In genomic region chr2:92359301-92359700, GRCm38 (mm10) we compare ENCODE assay signal across 22 mouse cellular contexts. TPM values are rescaled to one million over a fixed set of nuclear protein-coding genes. Genes with fewer than 3 reads are reported as not detected.
DNase-seq lines count a peak whose midpoint lies in the region; TF ChIP-seq lines count a peak whose summit lies in the region.
"Had no signal": no experiment of that assay in that cellular context is flagged by ENCODE, and none has a peak within 500 bp of the region (broad histone marks: within the 10 kb centered on the region; RNA-seq: fewer than 3 reads in every experiment).

No protein-coding gene starts in this region.

- H3K27me3 ChIP-seq in cerebellum, adult 2 months (ENCODE audit: control insufficient read depth, insufficient read depth, low read length): no peaks in the 10 kb centered on the region
- no peaks in the 10 kb centered on the region for H3K27me3 ChIP-seq in embryonic facial prominence, embryonic 10.5 days (replicated peaks; ENCODE audit: low read depth, poor library complexity, severe bottlenecking)
- H3K27me3 ChIP-seq in forebrain, embryonic 10.5 days (ENCODE audit: poor library complexity, severe bottlenecking): no peaks in the 10 kb centered on the region
- H3K27me3 ChIP-seq: embryonic facial prominence, embryonic 12.5 days; intestine, embryonic 15.5 days; limb, embryonic 12.5 days; liver, embryonic 13.5 days; neural tube, embryonic 15.5 days had no signal

- intact Hi-C loops in heart, postnatal 10 days (cut with DNase I): no loop called here
- intact Hi-C loops in heart, postnatal 36 days (cut with DNase I): no loop called here

- H3K4me3 ChIP-seq in cerebellum, adult 2 months (replicated peaks; ENCODE audit: insufficient read depth, low read depth, low read length): no peak overlapping the region
- H3K4me3 ChIP-seq in embryonic facial prominence, embryonic 10.5 days: no peak overlapping the region
- no peak overlapping the region for H3K4me3 ChIP-seq in lung, adult 2 months (replicated peaks; ENCODE audit: extremely low read depth, low read depth, low read length)
- H3K4me3 ChIP-seq in forebrain, embryonic 10.5 days: no peak overlapping the region
- H3K4me3 ChIP-seq: embryonic facial prominence, embryonic 12.5 days; gastrocnemius, adult 2 months; heart, adult 2 months; hindbrain, embryonic 10.5 days; intestine, embryonic 15.5 days; limb, embryonic 12.5 days; liver, embryonic 13.5 days; myocyte; neural tube, embryonic 15.5 days had no signal

- peaks cover 91% of the 10 kb centered on the region for H3K36me3 ChIP-seq in embryonic facial prominence, embryonic 10.5 days (replicated peaks)
- H3K36me3 ChIP-seq in forebrain, embryonic 10.5 days (replicated peaks): peaks cover 87% of the 10 kb centered on the region

- peak; percentile 25 to 35 for DNase-seq in cerebellum, adult 2 months
- no peak for DNase-seq in cerebellum, adult 11 months
- DNase-seq in heart, postnatal 10 days: peak; percentile 14 to 32
- no peak for DNase-seq in heart, postnatal 36 days
- DNase-seq in embryonic facial prominence, embryonic 10.5 days (ENCODE audit: low spot score): peak; percentile 4
- peak; percentile 36 for DNase-seq in lung, adult 2 months
- no peak for DNase-seq in forebrain, embryonic 10.5 days (ENCODE audit: extremely low spot score, low spot score)
- no peak for DNase-seq in frontal cortex, postnatal 36 days (ENCODE audit: low spot score in 2 of 2)
- DNase-seq: adrenal gland, postnatal 10 days; gastrocnemius, adult 2 months; liver, embryonic 13.5 days; midbrain, embryonic 14.5 days; thymus, postnatal 14 days had no signal

- no peak for TF ChIP-seq CTCF in cerebellum, adult 2 months (IDR thresholded peaks at IDR 0.05; ENCODE audit: borderline replicate concordance, insufficient read depth, low read depth, low read length)
- no peak for TF ChIP-seq CTCF in lung, adult 2 months (IDR thresholded peaks at IDR 0.05; ENCODE audit: insufficient read depth, low read length)

- WGBS in cerebellum, adult 2 months: 21% methylated on average over 2 of the region's 2 CpGs
- WGBS in embryonic facial prominence, embryonic 10.5 days: 85% methylated on average over 2 of the region's 2 CpGs
- WGBS in lung, adult 2 months: 63% methylated on average over 2 of the region's 2 CpGs
- WGBS in forebrain, embryonic 10.5 days: 94% methylated on average over 2 of the region's 2 CpGs

- no peaks in the 10 kb centered on the region for H3K9me3 ChIP-seq in embryonic facial prominence, embryonic 10.5 days
- H3K9me3 ChIP-seq in forebrain, embryonic 10.5 days: no peaks in the 10 kb centered on the region
- H3K9me3 ChIP-seq: embryonic facial prominence, embryonic 12.5 days; hindbrain, embryonic 10.5 days; intestine, embryonic 15.5 days; limb, embryonic 12.5 days; liver, embryonic 13.5 days; neural tube, embryonic 15.5 days had no signal

- H3K27ac ChIP-seq in cerebellum, adult 2 months (ENCODE audit: insufficient read depth, low read length): no peak overlapping the region
- H3K27ac ChIP-seq in embryonic facial prominence, embryonic 10.5 days (replicated peaks): no peak overlapping the region
- H3K27ac ChIP-seq in forebrain, embryonic 10.5 days: no peak overlapping the region
- H3K27ac ChIP-seq: embryonic facial prominence, embryonic 12.5 days; gastrocnemius, adult 2 months; heart, adult 2 months; hindbrain, embryonic 10.5 days; intestine, embryonic 15.5 days; limb, embryonic 12.5 days; liver, embryonic 13.5 days had no signal

- TF ChIP-seq POLR2A in cerebellum, adult 2 months (IDR thresholded peaks at IDR 0.05; ENCODE audit: borderline replicate concordance, insufficient read depth, low read length): no peak
- no peak for TF ChIP-seq POLR2A in lung, adult 2 months (IDR thresholded peaks at IDR 0.05; ENCODE audit: borderline replicate concordance, extremely low read depth, low read depth, low read length)

- peaks cover 11% of the 10 kb centered on the region for H3K4me1 ChIP-seq in cerebellum, adult 2 months (ENCODE audit: control insufficient read depth, insufficient read depth, low read length)
- no peaks in the 10 kb centered on the region for H3K4me1 ChIP-seq in embryonic facial prominence, embryonic 10.5 days
- no peaks in the 10 kb centered on the region; the same call in 1 of the 2 replicates for H3K4me1 ChIP-seq in lung, adult 2 months (ENCODE audit: control insufficient read depth, insufficient read depth, low read length)
- H3K4me1 ChIP-seq in forebrain, embryonic 10.5 days: peaks cover 17% of the 10 kb centered on the region
- H3K4me1 ChIP-seq: embryonic facial prominence, embryonic 12.5 days; limb, embryonic 12.5 days had no signal

RNA-seq across cellular contexts. Expression of gene Pex16, which starts 15.2 kb away (rescaled TPM):
- 60.7 and 63.5 TPM in 2 replicates for polyA plus RNA-seq in cerebellum, adult 2 months (2012; rRNA removed)
- 10 to 100 TPM; 23.0 to 29.8 TPM for total RNA-seq in heart, postnatal 10 days (2021)
- 10 to 100 TPM; 25.8 to 28.9 TPM for total RNA-seq in heart, postnatal 36 days (2021)
- polyA plus RNA-seq in embryonic facial prominence, embryonic 10.5 days (2016; fragmentation: Nextera tagmentation; extraction: Ambion mirVana): 18.6 and 22.4 TPM in 2 replicates
- polyA plus RNA-seq in lung, adult 2 months (2012; rRNA removed): 42.8 and 47.4 TPM in 2 replicates
- polyA plus RNA-seq in forebrain, embryonic 10.5 days (2016; fragmentation: Nextera tagmentation; extraction: Ambion mirVana): 23.8 and 24.6 TPM in 2 replicates

RNA-seq across cellular contexts. Expression of gene Large2, which starts 15.4 kb away (rescaled TPM):
- polyA plus RNA-seq in cerebellum, adult 2 months (2012; rRNA removed): 0.62 and 1.4 TPM in 2 replicates
- total RNA-seq in heart, postnatal 10 days (2021): under 1 TPM; 0.10 to 0.99 TPM
- total RNA-seq in heart, postnatal 36 days (2021): not detected
- polyA plus RNA-seq in embryonic facial prominence, embryonic 10.5 days (2016; fragmentation: Nextera tagmentation; extraction: Ambion mirVana): 10.2 and 12.4 TPM in 2 replicates
- polyA plus RNA-seq in lung, adult 2 months (2012; rRNA removed): 15.9 and 18.5 TPM in 2 replicates
- polyA plus RNA-seq in forebrain, embryonic 10.5 days (2016; fragmentation: Nextera tagmentation; extraction: Ambion mirVana): 31.9 and 33.5 TPM in 2 replicates
- total RNA-seq: heart, adult 2 months had no signal

RNA-seq across cellular contexts. Expression of gene 1700029I15Rik, which starts 23.0 kb away (rescaled TPM):
- 6.4 and 6.9 TPM in 2 replicates for polyA plus RNA-seq in cerebellum, adult 2 months (2012; rRNA removed)
- total RNA-seq in heart, postnatal 10 days (2021): 1 to 10 TPM; 2.0 to 2.1 TPM
- 1 to 10 TPM; 1.7 TPM for total RNA-seq in heart, postnatal 36 days (2021)
- 2.5 and 3.6 TPM in 2 replicates for polyA plus RNA-seq in embryonic facial prominence, embryonic 10.5 days (2016; fragmentation: Nextera tagmentation; extraction: Ambion mirVana)
- polyA plus RNA-seq in lung, adult 2 months (2012; rRNA removed): 3.2 and 3.3 TPM in 2 replicates
- 3.9 and 4.4 TPM in 2 replicates for polyA plus RNA-seq in forebrain, embryonic 10.5 days (2016; fragmentation: Nextera tagmentation; extraction: Ambion mirVana)

RNA-seq across cellular contexts. Expression of gene Mapk8ip1, which starts 41.8 kb away (rescaled TPM):
- 349 TPM in 2 replicates for polyA plus RNA-seq in cerebellum, adult 2 months (2012; rRNA removed)
- 10 to 100 TPM in 1 of 2 experiments, 1 to 10 TPM in 1; 9.3 to 10.3 TPM for total RNA-seq in heart, postnatal 10 days (2021)
- 1 to 10 TPM; 4.6 to 4.8 TPM for total RNA-seq in heart, postnatal 36 days (2021)
- polyA plus RNA-seq in embryonic facial prominence, embryonic 10.5 days (2016; fragmentation: Nextera tagmentation; extraction: Ambion mirVana): 36.0 and 37.1 TPM in 2 replicates
- 18.3 and 23.2 TPM in 2 replicates for polyA plus RNA-seq in lung, adult 2 months (2012; rRNA removed)
- 47.0 and 48.1 TPM in 2 replicates for polyA plus RNA-seq in forebrain, embryonic 10.5 days (2016; fragmentation: Nextera tagmentation; extraction: Ambion mirVana)
- total RNA-seq: common myeloid progenitor, adult 5-6 weeks; megakaryocyte progenitor cell, adult 5-6 weeks had no signal

Comparison
In these comparisons a context has a peak if more than half of its experiments do, and no peak if none do; other contexts are left out.
1. DNase-seq: peak in cerebellum, adult 2 months (2 of 2), heart, postnatal 10 days (2 of 2), embryonic facial prominence, embryonic 10.5 days (single experiment) and lung, adult 2 months (single experiment); none in cerebellum, adult 11 months (single experiment), heart, postnatal 36 days (0 of 2), forebrain, embryonic 10.5 days (single experiment) and frontal cortex, postnatal 36 days (0 of 2).